ENCODE assay signal across 12 mouse cellular contexts in the genomic region with DNA sequence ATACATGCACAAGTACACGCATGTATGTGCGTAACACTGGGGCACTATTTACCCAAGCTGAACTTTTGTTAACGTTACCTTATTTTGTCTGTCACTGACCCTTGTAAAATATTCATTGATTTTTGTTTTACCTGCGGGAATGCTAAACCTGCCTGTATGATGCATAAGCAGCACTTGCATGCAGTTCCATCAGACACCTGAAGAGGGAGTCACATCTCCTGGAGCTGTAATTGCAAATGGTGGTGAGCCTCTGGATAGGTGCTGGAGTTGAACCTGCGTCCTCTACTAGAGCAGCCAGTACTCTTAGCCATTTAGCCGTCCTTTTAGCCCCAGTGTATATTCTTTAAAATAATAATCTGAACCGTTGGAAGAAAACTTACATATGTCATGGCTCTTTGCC.
DNase-seq lines count a peak whose midpoint lies in the region; ATAC-seq and TF ChIP-seq lines count a peak whose summit lies in the region.
"Had no signal": no experiment of that assay in that cellular context is flagged by ENCODE, and none has a peak within 500 bp of the region (broad histone marks: within the 10 kb centered on the region; RNA-seq: fewer than 3 reads in every experiment).

No protein-coding gene starts in this region.

- H3K79me2 ChIP-seq in MEL (ENCODE audit: control insufficient read depth, insufficient read depth, low read length, poor library complexity), result no peaks in the 10 kb centered on the region

- DNase-seq in hindbrain, postnatal 0 days (ENCODE audit: low spot score), result no peak
- DNase-seq in hindbrain, embryonic 10.5 days (ENCODE audit: low spot score), result no peak
- peak; percentile 75 for DNase-seq in midbrain, embryonic 11.5 days (ENCODE audit: low spot score, missing footprints)
- DNase-seq in MEL (ENCODE audit: low read depth, low spot score), result peak; percentile 2
- peak; percentile 15 for DNase-seq in induced T-regulatory cell, adult 2 months (ENCODE audit: low read depth)
- no peak for DNase-seq in urinary bladder, postnatal 4 days (ENCODE audit: low spot score in 2 of 2)
- DNase-seq in testis, postnatal 14 days (ENCODE audit: low spot score), result no peak
- DNase-seq: kidney, postnatal 14 days had no signal

- no peak overlapping the region for H3K4me3 ChIP-seq in hindbrain, postnatal 0 days (ENCODE audit: low read length)
- H3K4me3 ChIP-seq in hindbrain, embryonic 10.5 days, result no peak overlapping the region
- no peak overlapping the region for H3K4me3 ChIP-seq in midbrain, embryonic 11.5 days (ENCODE audit: low read depth, low read length)
- no peak overlapping the region for H3K4me3 ChIP-seq in midbrain, embryonic 13.5 days (replicated peaks)
- no peak overlapping the region for H3K4me3 ChIP-seq in MEL (ENCODE audit: control insufficient read depth in 1 of 2, insufficient read depth in 1 of 2, low read depth in 2 of 2, low read length in 2 of 2)
- H3K4me3 ChIP-seq: embryonic facial prominence, embryonic 10.5 days; limb, embryonic 12.5 days; megakaryocyte, embryonic 14.5 days had no signal

- no peak for TF ChIP-seq POLR2A in MEL (IDR thresholded peaks at IDR 0.05; ENCODE audit: control insufficient read depth in 1 of 2, insufficient read depth in 1 of 2, low read depth in 1 of 2, low read length in 2 of 2, poor library complexity in 1 of 2)

- TF ChIP-seq RAD21 in MEL (IDR thresholded peaks at IDR 0.05; ENCODE audit: low read depth, low read length), result no peak

- no peaks in the 10 kb centered on the region for H3K27me3 ChIP-seq in hindbrain, postnatal 0 days (ENCODE audit: insufficient read depth, low read length)
- no peaks in the 10 kb centered on the region for H3K27me3 ChIP-seq in hindbrain, embryonic 10.5 days (ENCODE audit: insufficient read depth, poor library complexity, severe bottlenecking)
- no peaks in the 10 kb centered on the region for H3K27me3 ChIP-seq in midbrain, embryonic 11.5 days (ENCODE audit: control insufficient read depth, insufficient read depth, low read length)
- no peaks in the 10 kb centered on the region for H3K27me3 ChIP-seq in midbrain, embryonic 13.5 days
- H3K27me3 ChIP-seq in MEL (ENCODE audit: control insufficient read depth in 1 of 2, insufficient read depth in 2 of 2, low read length in 2 of 2), result no peaks in the 10 kb centered on the region
- H3K27me3 ChIP-seq: limb, embryonic 12.5 days; megakaryocyte, embryonic 14.5 days had no signal

- H3K9ac ChIP-seq in hindbrain, postnatal 0 days (replicated peaks; ENCODE audit: low read length), result no peak overlapping the region
- no peak overlapping the region for H3K9ac ChIP-seq in midbrain, embryonic 11.5 days (ENCODE audit: low read length)
- no peak overlapping the region for H3K9ac ChIP-seq in midbrain, embryonic 13.5 days (replicated peaks)
- H3K9ac ChIP-seq in MEL (ENCODE audit: control insufficient read depth, low read depth, low read length, poor library complexity, severe bottlenecking), result no peak overlapping the region
- H3K9ac ChIP-seq: limb, embryonic 12.5 days had no signal

- 97% methylated on average over 7 of the region's 7 CpGs for WGBS in hindbrain, postnatal 0 days
- 94% methylated on average over 7 of the region's 7 CpGs for WGBS in hindbrain, embryonic 10.5 days
- 96% methylated on average over 7 of the region's 7 CpGs for WGBS in midbrain, embryonic 11.5 days
- WGBS in midbrain, embryonic 13.5 days, result 95% methylated on average over 7 of the region's 7 CpGs

- H3K4me1 ChIP-seq in hindbrain, postnatal 0 days (ENCODE audit: insufficient read depth, low read length), result peaks cover 5% of the 10 kb centered on the region
- no peaks in the 10 kb centered on the region for H3K4me1 ChIP-seq in hindbrain, embryonic 10.5 days (replicated peaks)
- no peaks in the 10 kb centered on the region for H3K4me1 ChIP-seq in midbrain, embryonic 11.5 days (ENCODE audit: control insufficient read depth, insufficient read depth, low read length)
- peaks cover 19% of the 10 kb centered on the region for H3K4me1 ChIP-seq in midbrain, embryonic 13.5 days (replicated peaks)
- H3K4me1 ChIP-seq in MEL (ENCODE audit: control insufficient read depth in 1 of 2, insufficient read depth in 2 of 2, low read length in 2 of 2), result no peaks in the 10 kb centered on the region

- peak; percentile 51 for TF ChIP-seq CTCF in hindbrain, postnatal 0 days (IDR thresholded peaks at IDR 0.05; ENCODE audit: low read depth)
- TF ChIP-seq CTCF in MEL (IDR thresholded peaks at IDR 0.05 in 2 of 3, conservative IDR thresholded peaks at IDR 0.05 in 1 of 3; ENCODE audit: control insufficient read depth in 1 of 3, insufficient read depth in 1 of 3, low read depth in 2 of 3, low read length in 3 of 3, poor library complexity in 1 of 3, severe bottlenecking in 1 of 3), result peak in 1 of 3 experiments; percentile 27; a peak in 2 of 6 replicates

- no peak overlapping the region for H3K4me2 ChIP-seq in hindbrain, postnatal 0 days (ENCODE audit: low read depth, low read length)
- no peak overlapping the region for H3K4me2 ChIP-seq in midbrain, embryonic 11.5 days
- no peak overlapping the region for H3K4me2 ChIP-seq in midbrain, embryonic 13.5 days (replicated peaks)
- H3K4me2 ChIP-seq: limb, embryonic 12.5 days had no signal

- no peak for TF ChIP-seq EP300 in MEL (IDR thresholded peaks at IDR 0.05; ENCODE audit: low read depth in 1 of 2, low read length in 2 of 2)

- no peaks in the 10 kb centered on the region for H3K9me3 ChIP-seq in hindbrain, postnatal 0 days (ENCODE audit: low read length)
- peaks cover 4% of the 10 kb centered on the region; the same call in 1 of the 2 replicates for H3K9me3 ChIP-seq in hindbrain, embryonic 10.5 days
- H3K9me3 ChIP-seq in midbrain, embryonic 11.5 days (ENCODE audit: control insufficient read depth, low read length), result no peaks in the 10 kb centered on the region
- H3K9me3 ChIP-seq in midbrain, embryonic 13.5 days, result no peaks in the 10 kb centered on the region
- H3K9me3 ChIP-seq in MEL (replicated peaks; ENCODE audit: insufficient read depth, low read length), result no peaks in the 10 kb centered on the region
- H3K9me3 ChIP-seq: embryonic facial prominence, embryonic 10.5 days had no signal

- H3K36me3 ChIP-seq in hindbrain, postnatal 0 days (ENCODE audit: insufficient read depth, low read length), result no peaks in the 10 kb centered on the region
- peaks cover 16% of the 10 kb centered on the region for H3K36me3 ChIP-seq in hindbrain, embryonic 10.5 days
- no peaks in the 10 kb centered on the region for H3K36me3 ChIP-seq in midbrain, embryonic 11.5 days (ENCODE audit: control insufficient read depth, insufficient read depth, low read length)
- peaks cover 13% of the 10 kb centered on the region; the same call in 1 of the 2 replicates for H3K36me3 ChIP-seq in midbrain, embryonic 13.5 days
- H3K36me3 ChIP-seq in MEL (ENCODE audit: control insufficient read depth in 1 of 2, insufficient read depth in 2 of 2, low read length in 2 of 2), result no peaks in the 10 kb centered on the region

- H3K27ac ChIP-seq in hindbrain, postnatal 0 days, result no peak overlapping the region
- H3K27ac ChIP-seq in hindbrain, embryonic 10.5 days, result no peak overlapping the region
- H3K27ac ChIP-seq in midbrain, embryonic 11.5 days (ENCODE audit: low read depth, low read length), result no peak overlapping the region
- H3K27ac ChIP-seq in midbrain, embryonic 13.5 days, result no peak overlapping the region
- H3K27ac ChIP-seq in MEL (ENCODE audit: control insufficient read depth, low read depth, low read length), result no peak overlapping the region
- H3K27ac ChIP-seq: embryonic facial prominence, embryonic 10.5 days; limb, embryonic 12.5 days had no signal

- no peak for ATAC-seq in hindbrain, postnatal 0 days
- ATAC-seq in midbrain, embryonic 11.5 days (ENCODE audit: low FRiP score), result no peak
- no peak for ATAC-seq in midbrain, embryonic 13.5 days

TF ChIP-seq in MEL, 35 proteins besides CTCF, POLR2A, EP300 and RAD21:
- no peak for TF ChIP-seq GATA1 (IDR thresholded peaks at IDR 0.05; ENCODE audit: low read depth, low read length)
- no peak for TF ChIP-seq POLR2AphosphoS2 (IDR thresholded peaks at IDR 0.05; ENCODE audit: low read length)
- no peak for TF ChIP-seq ZMIZ1 (IDR thresholded peaks at IDR 0.05; ENCODE audit: low read depth, low read length)
- no peak for TF ChIP-seq UBTF (IDR thresholded peaks at IDR 0.05; ENCODE audit: borderline replicate concordance, insufficient read depth, low read depth, low read length)
- TF ChIP-seq GABPA (IDR thresholded peaks at IDR 0.05; ENCODE audit: low read depth, low read length), result no peak
- TF ChIP-seq NRF1 (IDR thresholded peaks at IDR 0.05; ENCODE audit: insufficient read depth, low read depth, low read length, poor library complexity, severe bottlenecking), result no peak
- TF ChIP-seq TAL1 (IDR thresholded peaks at IDR 0.05; ENCODE audit: low read length), result no peak
- no peak for TF ChIP-seq MAX (IDR thresholded peaks at IDR 0.05; ENCODE audit: low read length)
- TF ChIP-seq TBP (IDR thresholded peaks at IDR 0.05; ENCODE audit: low read depth, low read length), result no peak
- no peak for TF ChIP-seq ZNF384 (IDR thresholded peaks at IDR 0.05; ENCODE audit: low read depth, low read length)
- TF ChIP-seq RCOR1 (IDR thresholded peaks at IDR 0.05; ENCODE audit: low read depth, low read length), result no peak
- TF ChIP-seq ELF1 (IDR thresholded peaks at IDR 0.05; ENCODE audit: low read depth, low read length), result no peak
- no peak for TF ChIP-seq MYB (IDR thresholded peaks at IDR 0.05; ENCODE audit: low read depth, low read length)

Comparison
In these comparisons a context has a peak if more than half of its experiments do, and no peak if none do; other contexts are left out.
1. DNase-seq: peak in midbrain, embryonic 11.5 days (single experiment), MEL (single experiment) and induced T-regulatory cell, adult 2 months (single experiment); none in hindbrain, postnatal 0 days (single experiment), hindbrain, embryonic 10.5 days (single experiment), urinary bladder, postnatal 4 days (0 of 2) and testis, postnatal 14 days (single experiment).